Mouse (Mus musculus): ENCODE measurements around the gene Kcna3. TPM values are rescaled to one million over a fixed set of nuclear protein-coding genes. Genes with fewer than 3 reads are reported as not detected.
A peak's percentile ranks its signal among the peaks of the same experiment; 100 is the strongest.

Kcna3 gene
- total RNA-seq, 4 experiments from 2014 or later, result 0.27 to 0.69 (median 0.34) TPM

DNA sequence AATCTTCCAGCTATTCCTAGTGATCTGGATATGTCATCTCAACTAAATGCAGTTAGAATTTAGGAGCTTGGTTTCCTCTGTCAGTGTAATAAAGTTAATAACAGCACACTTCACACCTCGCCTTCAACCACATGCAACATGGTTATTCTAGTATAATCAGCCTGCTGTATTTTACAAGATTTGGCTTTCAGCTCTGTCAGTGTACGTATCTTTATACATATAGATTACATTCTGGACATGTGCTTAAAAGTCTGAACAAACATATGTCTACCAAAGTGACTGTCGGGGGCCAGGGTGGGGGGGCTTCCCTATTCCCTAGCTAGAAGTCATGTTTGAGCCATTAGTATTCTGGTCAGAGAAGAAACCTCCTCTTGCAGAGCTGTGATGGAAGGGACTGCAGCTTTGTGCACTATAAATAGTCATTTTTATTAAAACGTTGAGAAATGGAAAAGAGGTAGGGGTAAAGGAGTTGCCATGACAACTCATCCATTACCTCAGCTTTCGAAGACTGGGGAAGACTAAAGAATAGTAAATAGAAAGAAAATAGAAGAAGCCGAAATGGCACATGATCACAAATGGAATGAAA lies 29.6 kb downstream of the Kcna3 start:
- no peak for DNase-seq (ENCODE audit: low spot score)

DNA sequence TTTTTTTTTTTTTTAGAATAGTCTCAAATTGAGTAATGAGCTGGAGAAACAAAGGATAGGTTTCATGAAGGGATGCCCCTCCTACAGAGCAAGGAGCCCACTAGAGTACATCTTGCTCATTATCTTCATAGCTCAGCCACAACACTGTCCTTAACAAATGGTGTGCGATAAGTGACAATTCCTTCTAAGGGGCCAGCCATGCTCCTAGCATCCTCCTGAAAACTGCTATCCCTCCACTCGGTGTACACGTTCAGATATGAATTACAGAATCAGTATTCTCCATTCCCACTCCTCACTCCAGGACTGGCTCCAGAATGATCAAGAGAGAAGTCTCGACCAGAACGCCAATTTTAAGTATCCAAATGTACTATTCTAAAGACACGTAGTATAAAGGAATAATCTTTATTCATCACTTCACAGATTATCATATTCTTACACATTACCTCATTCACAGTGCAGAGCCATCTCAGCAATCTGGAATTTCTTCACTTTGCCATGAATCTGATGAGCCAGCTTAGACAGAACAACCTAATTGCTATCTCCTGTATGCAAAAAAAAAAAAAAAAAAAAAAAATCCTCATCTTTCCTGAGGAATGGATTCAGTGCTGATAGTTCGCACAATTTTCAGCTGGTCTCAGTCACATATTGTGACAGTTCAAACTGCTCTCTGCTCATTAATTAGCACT lies 30.3 kb downstream of the Kcna3 start:
- DNase-seq (ENCODE audit: low spot score), result no peak

DNA sequence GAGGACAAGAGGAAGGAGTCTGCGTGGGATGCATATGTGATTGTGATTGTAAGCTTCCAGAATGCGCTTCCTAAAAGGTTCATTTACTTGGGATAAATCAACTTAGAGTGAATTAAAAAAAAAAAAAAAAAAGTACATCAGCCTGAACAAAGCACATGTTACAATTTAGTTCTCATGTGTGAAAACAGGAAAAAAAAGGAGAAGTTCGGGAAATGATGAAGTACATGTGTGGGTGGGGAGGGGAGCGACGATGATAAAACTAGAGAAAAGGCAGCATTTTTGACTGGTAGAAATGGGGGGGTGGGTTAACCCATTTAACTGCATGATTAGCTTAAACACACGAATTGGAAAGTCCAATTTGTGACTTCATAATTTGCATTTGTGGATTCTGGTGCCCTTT lies 31.3 kb downstream of the Kcna3 start:
- DNase-seq (ENCODE audit: low spot score), result no peak

DNA sequence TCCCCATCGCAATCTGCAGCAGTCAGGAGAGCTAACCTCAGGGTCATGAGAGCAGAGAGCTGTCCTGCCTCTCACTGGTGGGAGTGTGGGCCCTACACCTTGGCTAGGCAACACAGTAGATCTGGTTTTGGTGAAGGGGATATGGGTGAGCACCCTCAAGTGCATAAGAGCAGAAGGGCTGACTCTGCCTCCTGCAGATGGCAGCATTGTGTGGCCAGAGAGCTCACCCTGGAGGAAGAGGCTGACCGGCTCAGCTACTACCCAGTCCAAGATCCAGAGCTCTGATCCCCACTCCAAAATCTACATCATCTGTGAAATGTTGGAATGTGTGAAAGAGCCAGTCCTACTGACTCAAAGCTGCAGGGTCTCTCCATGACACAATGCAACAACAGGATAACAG lies 37.9 kb downstream of the Kcna3 start:
- DNase-seq (ENCODE audit: low spot score), result no peak

- no peak for DNase-seq (ENCODE audit: low spot score)
These were observed 39.7 kb downstream of the Kcna3 start for GRCm38 (mm10) chr3:107075705-107076104.

- no peak for DNase-seq (ENCODE audit: low spot score)
These were observed 40.7 kb downstream of the Kcna3 start for GRCm38 (mm10) chr3:107076658-107077057.

DNA sequence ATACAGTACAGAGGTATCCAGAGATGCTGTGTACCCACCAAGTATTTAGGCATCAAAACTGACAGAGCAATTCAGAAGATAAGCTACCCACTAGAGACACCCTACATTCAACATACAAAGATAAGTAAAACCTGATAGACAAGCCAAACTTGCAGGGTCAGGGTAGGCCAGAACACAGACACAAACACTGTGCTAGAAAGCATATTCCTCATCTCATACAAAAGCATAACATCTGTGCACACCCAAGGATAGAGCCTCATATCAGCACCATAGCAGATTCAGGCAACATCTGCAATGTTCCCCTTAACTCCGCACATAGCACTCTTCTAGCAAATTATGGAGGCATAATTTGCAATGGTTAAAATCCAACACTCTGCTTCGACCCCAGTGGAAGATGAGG lies 41.1 kb downstream of the Kcna3 start:
- no peak for DNase-seq (ENCODE audit: low spot score)

DNA sequence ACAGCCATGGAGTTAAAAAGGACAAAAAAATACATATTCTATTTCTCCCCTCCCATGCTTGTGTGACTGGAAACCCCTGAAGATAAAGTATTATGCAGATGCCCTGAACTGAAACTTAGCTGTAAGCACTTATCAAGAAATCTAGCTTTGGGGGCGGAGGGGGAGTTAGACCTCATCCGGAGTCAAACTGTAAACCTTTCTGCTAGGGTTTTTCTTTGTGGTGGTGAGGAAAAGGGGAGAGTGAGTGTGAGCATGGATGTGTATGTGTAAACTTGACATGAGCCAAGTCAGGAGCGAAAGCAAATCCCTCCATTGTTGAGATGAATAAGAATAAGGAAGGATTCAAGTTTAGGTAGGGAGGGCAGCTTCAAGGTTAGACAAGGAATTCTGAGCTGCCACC lies 44.8 kb downstream of the Kcna3 start:
- DNase-seq (ENCODE audit: low spot score), result no peak

DNA sequence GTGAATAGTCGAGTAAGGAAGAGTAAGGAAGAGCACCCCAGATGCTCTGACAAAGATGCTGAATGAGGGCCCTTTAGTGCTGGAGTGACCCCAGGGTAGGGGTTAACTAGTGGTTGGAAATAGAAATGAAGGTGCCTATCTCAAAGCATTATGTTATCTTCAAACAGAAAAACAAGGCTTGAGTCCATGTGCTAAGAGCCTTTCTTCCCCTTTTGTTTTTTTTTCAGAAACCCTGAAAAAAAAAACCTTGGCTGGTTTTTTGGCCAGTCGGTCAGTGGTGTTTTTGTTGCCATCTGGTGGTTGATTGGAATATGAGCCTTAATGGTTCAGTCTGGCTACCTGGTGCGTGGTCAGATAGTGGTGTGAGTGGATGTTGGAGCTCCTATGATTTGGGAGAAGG lies 45.3 kb downstream of the Kcna3 start:
- DNase-seq (ENCODE audit: low spot score), result peak; percentile 31

- DNase-seq (ENCODE audit: low spot score), result no peak
These were observed 48.6 kb downstream of the Kcna3 start for GRCm38 (mm10) chr3:107084586-107084985.

- no peak for DNase-seq (ENCODE audit: low spot score)
These were observed 51.4 kb downstream of the Kcna3 start for GRCm38 (mm10) chr3:107087410-107087809.

Other genes with a start within 250 kb of the Kcna3 start
- 1 to 10 TPM; 2.7 to 6.5 (median 3.6) TPM for gene Cd53, start 246.0 kb upstream of the Kcna3 start, total RNA-seq (2022)
- gene Olfr266, start 209.9 kb upstream of the Kcna3 start, total RNA-seq (2022), result not detected
- gene Kcna2, start 65.0 kb downstream of the Kcna3 start, total RNA-seq (2022), result 1 to 10 TPM; 1.2 to 1.7 (median 1.3) TPM
- gene Kcna10, start 146.9 kb downstream of the Kcna3 start, total RNA-seq (2022), result not detected
- not detected for gene Cym, start 185.6 kb downstream of the Kcna3 start, total RNA-seq (2022)
- not detected for gene A630076J17Rik, start 194.4 kb downstream of the Kcna3 start, total RNA-seq (2022)
- not detected for gene Prok1, start 203.5 kb downstream of the Kcna3 start, total RNA-seq (2022)
- gene Lamtor5, start 242.7 kb downstream of the Kcna3 start, total RNA-seq (2022), result 10 to 100 TPM; 64.5 to 71.1 (median 67.1) TPM

Measured in heart, adult 8-10 months (tissue).